Mouse (Mus musculus): ENCODE results near the gene Slc19a2. TPM values are rescaled to one million over a fixed set of nuclear protein-coding genes. Genes with fewer than 3 reads are reported as not detected.
A peak's percentile ranks its signal among the peaks of the same experiment; 100 is the strongest.

Gene Slc19a2
- polyA plus RNA-seq, 1 experiment from 2014 or later = 8.0 TPM

DNA sequence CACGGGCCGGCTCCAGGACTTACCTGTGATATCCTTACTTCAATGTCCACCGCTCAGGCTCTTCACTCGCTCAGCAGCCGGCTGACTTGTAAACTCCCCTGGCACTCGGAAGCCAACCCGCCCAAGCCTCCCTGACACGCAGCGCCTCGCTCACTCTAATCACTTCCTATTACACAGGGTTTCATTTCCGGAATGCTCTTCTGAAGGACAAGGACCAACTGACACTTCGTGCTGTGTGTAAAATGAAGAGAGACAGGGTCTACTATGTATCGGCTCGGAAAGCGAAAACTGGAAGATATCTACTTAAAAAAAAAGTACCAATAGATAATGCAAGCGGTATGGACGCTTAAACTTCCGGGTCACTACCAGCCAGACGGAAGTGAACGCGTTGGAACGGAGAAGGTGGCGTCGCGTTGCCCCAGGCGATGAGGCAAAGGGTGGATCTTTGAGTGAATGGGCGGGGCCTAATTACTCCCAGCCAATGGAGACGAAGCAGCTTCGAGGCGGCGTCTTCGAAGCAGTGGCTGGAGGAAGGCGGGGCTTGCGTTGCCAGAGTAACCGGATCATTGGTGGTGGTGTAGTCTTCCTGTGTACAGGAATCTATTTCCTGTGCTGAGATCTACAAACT, 58.4 kb downstream of the Slc19a2 start, which contains the start of gene Blzf1:
Gene Blzf1, minus strand, starts transcription at position 366 of the 628 bp plus-strand sequence.
- H3K4me2 ChIP-seq (ENCODE audit: low read length) = peak within 1 kb of the TSS; percentile 98
- under 1% methylated on average over 35 of the region's 35 CpGs for WGBS
- ATAC-seq = peak; percentile 99
- H3K36me3 ChIP-seq (ENCODE audit: control insufficient read depth, insufficient read depth) = peaks cover 2% of the 10 kb centered on the region; the same call in 1 of the 2 replicates
- peak within 1 kb of the TSS; percentile 56 for H3K9ac ChIP-seq (replicated peaks; ENCODE audit: low read depth, low read length)
- peak within 1 kb of the TSS; percentile 64 for H3K27ac ChIP-seq (ENCODE audit: low read length)
- H3K4me1 ChIP-seq (replicated peaks; ENCODE audit: control insufficient read depth, insufficient read depth, low read length) = peaks cover 24% of the 10 kb centered on the region
- H3K9me3 ChIP-seq (ENCODE audit: control insufficient read depth, low read length) = no peaks in the 10 kb centered on the region
- no peaks in the 10 kb centered on the region for H3K27me3 ChIP-seq (replicated peaks; ENCODE audit: control insufficient read depth, insufficient read depth, low read length)
- H3K4me3 ChIP-seq (replicated peaks; ENCODE audit: low read length) = peak within 1 kb of the TSS; percentile 62

DNA sequence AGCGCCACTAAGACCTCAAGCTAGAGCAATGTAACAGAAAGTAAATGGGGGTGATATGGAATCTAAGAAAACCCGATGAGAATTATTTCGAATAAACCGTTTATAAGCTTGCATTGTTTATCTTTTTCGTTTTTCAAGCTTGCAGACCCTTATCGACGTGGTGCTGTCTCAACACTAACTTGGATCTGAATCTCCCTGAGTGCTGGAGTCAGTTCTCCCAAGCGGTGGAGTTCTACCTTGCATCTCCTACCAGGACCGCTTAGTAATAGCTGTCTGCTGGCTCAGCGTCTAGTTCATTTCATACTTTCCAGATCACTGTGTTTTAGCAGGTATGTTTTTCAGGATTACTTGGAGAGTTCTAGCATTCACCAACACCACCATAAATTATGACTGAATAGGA, 59.1 kb downstream of the Slc19a2 start:
- H3K4me3 ChIP-seq (replicated peaks; ENCODE audit: low read length) = peak overlapping the region; percentile 62
- peak overlapping the region; percentile 98 for H3K4me2 ChIP-seq (ENCODE audit: low read length)
- H3K27me3 ChIP-seq (replicated peaks; ENCODE audit: control insufficient read depth, insufficient read depth, low read length) = no peaks in the 10 kb centered on the region
- peaks cover 24% of the 10 kb centered on the region for H3K4me1 ChIP-seq (replicated peaks; ENCODE audit: control insufficient read depth, insufficient read depth, low read length)
- ATAC-seq = peak; percentile 7; the same call in 1 of the 2 replicates
- H3K36me3 ChIP-seq (ENCODE audit: control insufficient read depth, insufficient read depth) = no peaks in the 10 kb centered on the region; the same call in 1 of the 2 replicates
- peak overlapping the region; percentile 56 for H3K9ac ChIP-seq (replicated peaks; ENCODE audit: low read depth, low read length)
- H3K27ac ChIP-seq (ENCODE audit: low read length) = peak overlapping the region; percentile 56; the same call in 1 of the 2 replicates
- H3K9me3 ChIP-seq (ENCODE audit: control insufficient read depth, low read length) = no peaks in the 10 kb centered on the region
- 13% methylated on average over 10 of the region's 10 CpGs for WGBS

DNA sequence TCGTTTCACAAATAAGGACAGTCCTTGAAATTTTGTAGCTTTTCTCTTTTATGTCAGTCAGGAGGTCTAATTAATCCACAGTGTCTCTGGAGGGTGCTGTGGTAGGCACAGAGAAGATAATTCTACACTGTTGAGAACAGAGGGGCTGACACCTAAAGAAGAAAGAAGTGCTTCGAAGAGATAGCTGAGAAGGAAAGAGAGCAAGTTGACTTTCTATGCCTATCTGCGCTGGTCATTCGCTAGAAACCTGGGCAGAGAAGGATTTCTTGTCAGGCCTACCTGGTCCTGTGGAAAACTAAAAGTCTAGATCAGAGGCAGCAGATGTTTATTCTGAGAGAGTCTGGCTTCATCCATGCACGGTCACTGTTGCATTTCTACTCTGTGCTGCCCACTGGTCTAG, 65.2 kb downstream of the Slc19a2 start:
- Histone ChIP-seq H3K27me3 (replicated peaks; ENCODE audit: control insufficient read depth, insufficient read depth, low read length) (no peaks in the 10 kb centered on the region), H3K4me1 (replicated peaks; ENCODE audit: control insufficient read depth, insufficient read depth, low read length) (no peaks in the 10 kb centered on the region), H3K36me3 (ENCODE audit: control insufficient read depth, insufficient read depth) (no peaks in the 10 kb centered on the region), H3K4me2 (ENCODE audit: low read length) (no peak overlapping the region), H3K27ac (ENCODE audit: low read length) (no peak overlapping the region), H3K9me3 (ENCODE audit: control insufficient read depth, low read length) (no peaks in the 10 kb centered on the region), H3K9ac (replicated peaks; ENCODE audit: low read depth, low read length) (no peak overlapping the region), H3K4me3 (replicated peaks; ENCODE audit: low read length) (no peak overlapping the region)
- ATAC-seq = no peak
- 89% methylated on average over 5 of the region's 5 CpGs for WGBS

Other genes starting within 250 kb of the Slc19a2 start
- gene Sele, start 200.8 kb upstream of the Slc19a2 start, polyA plus RNA-seq (2015; fragmentation: Nextera tagmentation; extraction: Ambion mirVana) = not detected in 2 replicates
- gene Sell, start 187.1 kb upstream of the Slc19a2 start, polyA plus RNA-seq (2015; fragmentation: Nextera tagmentation; extraction: Ambion mirVana) = 0.11 and 0.58 TPM in 2 replicates
- gene Selp, start 133.8 kb upstream of the Slc19a2 start, polyA plus RNA-seq (2015; fragmentation: Nextera tagmentation; extraction: Ambion mirVana) = 0.19 TPM in 1 of 2 replicates, not detected in the other
- gene F5, start 97.2 kb upstream of the Slc19a2 start, polyA plus RNA-seq (2015; fragmentation: Nextera tagmentation; extraction: Ambion mirVana) = 0.04 and 0.11 TPM in 2 replicates
- 22.7 and 25.5 TPM in 2 replicates for gene Ccdc181, start 26.5 kb downstream of the Slc19a2 start, polyA plus RNA-seq (2015; fragmentation: Nextera tagmentation; extraction: Ambion mirVana)
- gene Nme7, start 55.1 kb downstream of the Slc19a2 start, polyA plus RNA-seq (2015; fragmentation: Nextera tagmentation; extraction: Ambion mirVana) = 43.3 and 45.4 TPM in 2 replicates
- 31.6 and 33.7 TPM in 2 replicates for gene Blzf1, start 58.4 kb downstream of the Slc19a2 start, polyA plus RNA-seq (2015; fragmentation: Nextera tagmentation; extraction: Ambion mirVana)
- 110 and 132 TPM in 2 replicates for gene Atp1b1, start 209.3 kb downstream of the Slc19a2 start, polyA plus RNA-seq (2015; fragmentation: Nextera tagmentation; extraction: Ambion mirVana)